Mouse (Mus musculus) kidney, adult 2 months (tissue): ENCODE measurements at regions not wholly inside any gene's neighbourhood (a gene's known extent, or its start where the extent isn't known, plus 50 kb on each side); places are given as distances from the start of the nearest gene placed in this dataset.

Source experiments
- DNase-seq: peaks from one replicate; pipeline ENCODE4 v3.0.0; 2021
- H3K27ac ChIP-seq: fragments of 200-500 bp; 2 replicates; pipeline ENCODE4 v1.5.1; 2012; ENCODE audit warnings: low read depth, low read length, control low read depth, inconsistent platforms; ENCODE audit not compliant: insufficient read depth
- H3K27me3 ChIP-seq: fragments of 200-500 bp; replicated peaks from 2 replicates; pipeline ENCODE4 v1.6.1; 2012; ENCODE audit warnings: mild to moderate bottlenecking, moderate library complexity, low read length, inconsistent platforms; ENCODE audit not compliant: control insufficient read depth, insufficient read depth
- H3K36me3 ChIP-seq: fragments of 200-500 bp; 2 replicates; pipeline ENCODE4 v1.6.1; 2012; ENCODE audit warnings: mild to moderate bottlenecking, moderate library complexity, low read length, inconsistent platforms; ENCODE audit not compliant: control insufficient read depth, insufficient read depth
- H3K4me1 ChIP-seq: fragments of 200-500 bp; 2 replicates; pipeline ENCODE4 v1.6.1; 2011; ENCODE audit warnings: low read length; ENCODE audit not compliant: control insufficient read depth, insufficient read depth
- H3K4me3 ChIP-seq: fragments of 200-500 bp; 2 replicates; pipeline ENCODE4 v1.5.1; 2011; ENCODE audit warnings: mild to moderate bottlenecking, low read depth, low read length, control low read depth; ENCODE audit not compliant: insufficient read depth
- CTCF ChIP-seq: fragments of 200-500 bp; conservative IDR thresholded peaks from 2 replicates; pipeline ENCODE4 v1.5.1; 2011; ENCODE audit warnings: low read depth, mild to moderate bottlenecking, control low read depth, low read length, moderate library complexity, mixed read lengths; ENCODE audit not compliant: insufficient read depth, insufficient read length
- POLR2A ChIP-seq: fragments of 200-500 bp; IDR thresholded peaks from one replicate; pipeline ENCODE4 v1.6.1; 2011; ENCODE audit warnings: low read depth, low read length, control low read depth
- WGBS: fragments of 180-500 bp; shearing (Covaris S2); methylation state at CpG from one replicate; pipeline ENCODE4 v1.1.7; 2018; 5-methylcytosine and 5-hydroxymethylcytosine counted together

DNA sequence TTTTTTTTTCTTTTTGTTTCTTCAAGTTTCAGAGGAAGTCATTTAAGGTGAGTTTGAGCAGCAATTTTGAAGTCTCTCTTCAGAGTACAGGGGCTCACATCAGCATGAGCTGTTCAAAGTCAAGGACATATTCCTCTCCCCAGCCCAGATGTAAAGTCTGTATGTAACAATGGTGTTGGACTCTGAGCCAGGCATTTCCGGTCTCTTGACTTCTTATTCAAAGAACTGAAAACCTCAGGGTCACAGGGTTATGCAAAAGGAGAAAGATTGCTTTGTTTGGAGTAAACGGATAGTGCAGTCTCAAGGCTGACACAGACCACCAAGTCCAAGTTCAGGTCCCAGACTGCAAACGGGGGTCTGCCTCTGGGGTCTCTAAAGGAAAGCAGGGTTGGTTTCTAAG, 629.4 kb downstream of the Tmem114 start:
- Histone ChIP-seq H3K27ac (no peak overlapping the region), H3K4me3 (no peak overlapping the region), H3K36me3 (no peaks in the 10 kb centered on the region), H3K4me1 (no peaks in the 10 kb centered on the region), H3K27me3 (no peaks in the 10 kb centered on the region)
- TF ChIP-seq CTCF (no peak), POLR2A (no peak)
- WGBS: 33% methylated on average over 3 of the region's 3 CpGs
- no peak for DNase-seq

DNA sequence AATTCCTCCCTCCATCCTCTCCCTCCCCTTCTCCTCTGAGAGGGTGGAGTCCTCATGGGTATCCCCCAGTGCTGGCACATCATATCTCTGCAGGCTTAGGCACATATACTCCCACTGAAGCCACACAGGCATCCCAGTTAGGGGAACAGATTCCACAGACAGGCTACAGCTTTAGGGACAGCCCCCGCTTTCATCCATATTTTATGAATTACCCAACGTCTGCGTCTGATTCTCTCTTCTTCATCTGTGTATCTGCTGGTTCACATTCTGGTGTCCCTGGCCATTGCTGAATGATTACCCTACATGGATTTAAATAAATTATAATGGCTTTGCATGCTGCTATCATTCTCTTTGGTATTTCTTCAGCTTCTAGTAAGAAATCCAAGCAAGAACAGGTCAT, 632.4 kb downstream of the Tmem114 start:
- no peak for DNase-seq
- Histone ChIP-seq H3K27ac (no peak overlapping the region), H3K36me3 (no peaks in the 10 kb centered on the region), H3K4me1 (no peaks in the 10 kb centered on the region), H3K4me3 (no peak overlapping the region), H3K27me3 (no peaks in the 10 kb centered on the region)
- no peak for TF ChIP-seq CTCF
- TF ChIP-seq POLR2A: no peak
- 92% methylated on average over 3 of the region's 3 CpGs for WGBS

DNA sequence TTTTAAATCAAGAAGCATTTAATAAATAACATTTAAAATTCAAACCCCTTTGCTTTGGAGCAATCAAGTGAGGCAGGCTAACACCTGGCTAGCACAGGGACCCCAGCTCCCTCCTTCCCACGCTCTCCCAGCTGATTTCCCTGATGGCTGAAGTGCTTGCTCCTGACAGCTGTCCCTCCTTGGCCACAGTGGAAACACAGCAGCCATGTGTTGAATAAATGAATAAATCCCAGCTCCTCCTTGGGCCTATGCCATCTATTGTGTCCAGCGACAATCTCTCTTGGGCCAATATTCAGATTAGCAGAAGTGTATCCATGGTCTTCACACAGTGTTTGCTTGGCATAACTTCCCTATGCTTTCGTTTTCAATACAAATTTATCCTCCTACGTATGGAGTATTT, 634.7 kb downstream of the Tmem114 start:
- H3K4me1 ChIP-seq: no peaks in the 10 kb centered on the region
- H3K36me3 ChIP-seq: no peaks in the 10 kb centered on the region
- H3K4me3 ChIP-seq: no peak overlapping the region
- TF ChIP-seq CTCF (no peak), POLR2A (no peak)
- H3K27me3 ChIP-seq: no peaks in the 10 kb centered on the region
- WGBS: 87% methylated on average over 4 of the region's 4 CpGs
- H3K27ac ChIP-seq: no peak overlapping the region
- no peak for DNase-seq

DNA sequence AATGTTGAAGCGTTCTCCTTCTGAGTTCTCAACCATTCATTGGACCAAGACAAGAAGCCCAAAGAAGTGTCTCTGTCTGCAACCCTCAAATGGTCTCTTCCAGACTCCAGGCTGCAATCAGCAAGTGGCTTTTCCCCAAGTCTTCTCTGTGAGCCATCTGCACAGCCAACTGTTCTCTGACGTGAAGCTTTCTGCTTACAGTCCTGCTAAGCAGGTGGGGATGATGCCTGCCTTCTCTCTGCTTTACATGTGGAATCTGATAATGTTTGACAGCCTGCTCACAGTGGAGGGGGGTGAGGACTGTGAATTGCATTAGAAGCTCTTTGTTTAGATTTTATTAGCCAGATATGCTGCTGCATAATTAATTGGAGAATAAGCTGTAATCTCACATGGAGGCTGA, 636.7 kb downstream of the Tmem114 start:
- H3K27ac ChIP-seq: no peak overlapping the region
- no peaks in the 10 kb centered on the region for H3K4me1 ChIP-seq
- no peak for DNase-seq
- no peak overlapping the region for H3K4me3 ChIP-seq
- TF ChIP-seq CTCF: no peak
- TF ChIP-seq POLR2A: no peak
- H3K27me3 ChIP-seq: no peaks in the 10 kb centered on the region
- no peaks in the 10 kb centered on the region for H3K36me3 ChIP-seq
- WGBS: 72% methylated on average over 2 of the region's 2 CpGs

DNA sequence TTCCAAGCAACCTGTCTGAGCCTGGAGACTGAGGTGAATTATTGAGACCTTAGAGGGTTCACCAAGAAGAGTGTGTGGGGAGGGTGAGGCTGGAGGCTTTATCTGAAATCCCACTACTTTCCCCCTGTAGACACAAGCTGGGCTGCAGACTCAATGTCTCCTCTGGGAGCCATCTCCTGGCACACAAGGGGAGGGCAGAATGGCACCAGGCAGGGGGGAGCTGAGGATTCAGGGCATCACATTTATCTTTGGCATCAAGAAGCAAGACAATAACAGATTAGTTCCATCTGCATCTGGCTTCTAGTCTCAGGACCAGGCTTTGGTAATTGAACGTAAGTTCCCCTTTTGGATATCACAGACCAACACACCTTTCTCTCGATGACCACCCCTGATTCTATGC, 643.4 kb downstream of the Tmem114 start:
- no peaks in the 10 kb centered on the region for H3K27me3 ChIP-seq
- no peaks in the 10 kb centered on the region for H3K36me3 ChIP-seq
- TF ChIP-seq POLR2A: no peak
- TF ChIP-seq CTCF: no peak
- no peak overlapping the region for H3K27ac ChIP-seq
- DNase-seq: no peak
- no peaks in the 10 kb centered on the region for H3K4me1 ChIP-seq
- 91% methylated on average over 2 of the region's 2 CpGs for WGBS
- no peak overlapping the region for H3K4me3 ChIP-seq

DNA sequence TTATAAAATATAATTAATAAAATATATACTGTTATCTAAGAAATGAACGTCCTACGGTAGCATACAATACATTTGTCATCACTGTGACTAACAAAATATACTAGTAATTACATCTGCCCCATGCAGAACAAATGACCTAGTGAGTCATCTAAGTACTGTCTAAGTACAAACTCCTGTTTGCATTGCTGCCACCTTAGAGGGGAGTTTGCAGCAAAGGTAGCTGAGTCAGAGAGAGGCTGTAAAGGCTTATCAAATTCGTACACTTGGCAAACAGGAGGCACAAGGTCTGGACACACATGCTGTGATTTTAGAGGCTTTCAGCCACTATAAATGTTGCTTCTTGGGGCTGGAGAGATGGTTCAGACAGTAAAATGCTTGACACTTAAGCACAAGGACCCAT, 649.3 kb downstream of the Tmem114 start:
- DNase-seq: no peak
- Histone ChIP-seq H3K4me3 (no peak overlapping the region), H3K36me3 (no peaks in the 10 kb centered on the region), H3K27me3 (no peaks in the 10 kb centered on the region), H3K4me1 (no peaks in the 10 kb centered on the region), H3K27ac (no peak overlapping the region)
- no peak for TF ChIP-seq CTCF
- WGBS: 90% methylated on average over 3 of the region's 3 CpGs

DNA sequence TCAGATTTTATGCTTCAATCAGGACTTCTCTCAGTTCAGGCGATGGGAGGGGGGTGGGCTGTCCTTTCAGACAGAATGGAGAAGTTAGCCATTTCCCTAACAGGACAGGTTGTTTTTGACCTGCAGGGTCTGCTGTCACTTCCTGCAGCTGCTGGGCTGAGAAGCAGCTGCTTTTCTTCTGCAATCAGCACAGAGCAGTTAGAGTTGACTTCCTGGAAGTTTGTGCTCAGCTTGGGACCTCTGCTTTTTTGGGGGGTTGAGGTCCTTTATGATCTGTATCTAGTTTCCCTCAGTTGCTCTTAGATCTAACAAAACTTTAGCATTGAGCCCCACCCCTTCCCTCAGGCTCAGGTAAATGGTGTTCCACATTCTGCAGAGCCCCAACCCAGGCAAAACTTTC, 656.5 kb downstream of the Tmem114 start:
- H3K4me3 ChIP-seq: no peak overlapping the region
- H3K36me3 ChIP-seq: no peaks in the 10 kb centered on the region
- no peak for DNase-seq
- TF ChIP-seq POLR2A: no peak
- no peak for TF ChIP-seq CTCF
- no peaks in the 10 kb centered on the region for H3K4me1 ChIP-seq
- 50% methylated on average over 1 of the region's 1 CpGs for WGBS
- H3K27ac ChIP-seq: no peak overlapping the region
- H3K27me3 ChIP-seq: no peaks in the 10 kb centered on the region

DNA sequence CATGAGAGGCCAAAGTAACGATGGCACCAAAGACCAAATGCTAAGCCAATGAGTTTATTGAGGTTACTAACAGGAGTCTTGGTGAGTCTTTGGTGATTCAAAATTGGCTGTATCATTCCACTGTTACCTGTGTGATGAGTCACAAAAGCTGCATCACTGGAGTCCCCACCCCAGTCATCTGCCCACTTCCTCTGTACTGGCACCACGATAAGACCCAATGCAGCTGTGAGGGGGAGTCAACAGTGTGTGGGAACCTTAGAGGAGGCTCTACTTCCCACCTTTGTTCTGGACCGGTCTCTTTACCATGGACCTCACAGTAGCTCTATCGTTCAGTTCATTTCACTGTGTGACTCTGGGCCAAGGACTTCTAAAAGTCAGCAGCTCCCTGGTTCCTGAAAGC, 657.2 kb downstream of the Tmem114 start:
- no peak for DNase-seq
- H3K4me1 ChIP-seq: no peaks in the 10 kb centered on the region
- H3K4me3 ChIP-seq: no peak overlapping the region
- TF ChIP-seq POLR2A (no peak), CTCF (no peak)
- WGBS: 68% methylated on average over 4 of the region's 4 CpGs
- H3K36me3 ChIP-seq: no peaks in the 10 kb centered on the region
- H3K27ac ChIP-seq: no peak overlapping the region
- no peaks in the 10 kb centered on the region for H3K27me3 ChIP-seq
